Mouse (Mus musculus) forebrain, embryonic 13.5 days (tissue): ENCODE measurements around the gene Gm21883. TPM values are rescaled to one million over a fixed set of nuclear protein-coding genes. Genes with fewer than 3 reads are reported as not detected.
"Not testable (repeated sequence)": the region's sequence is repeated elsewhere in the genome, so short reads cannot be mapped to it uniquely, and the experiment has no call there.

ENCODE experiments used
- ATAC-seq: fragments of 200-750 bp; cut with Nextera tagmentation; 2 replicates; pipeline ENCODE4 v1.8.0; 2017
- H3K27ac ChIP-seq: fragments of 300-500 bp; sonication (generic); 2 replicates; pipeline ENCODE4 v1.5.1; 2015; ENCODE audit warnings: inconsistent platforms, mild to moderate bottlenecking, moderate library complexity
- H3K27me3 ChIP-seq: fragments of 300-500 bp; sonication (generic); 2 replicates; pipeline ENCODE4 v1.6.1; 2015; ENCODE audit warnings: mild to moderate bottlenecking, inconsistent platforms
- H3K36me3 ChIP-seq: fragments of 300-500 bp; sonication (generic); 2 replicates; pipeline ENCODE4 v1.6.1; 2015; ENCODE audit warnings: mild to moderate bottlenecking, inconsistent platforms; ENCODE audit not compliant: poor library complexity, severe bottlenecking
- H3K4me1 ChIP-seq: fragments of 300-500 bp; sonication (generic); 2 replicates; pipeline ENCODE4 v1.6.1; 2015; ENCODE audit warnings: inconsistent platforms
- H3K4me2 ChIP-seq: fragments of 300-500 bp; sonication (generic); 2 replicates; pipeline ENCODE4 v1.6.1; 2015; ENCODE audit warnings: inconsistent platforms, mild to moderate bottlenecking, moderate library complexity
- H3K4me3 ChIP-seq: fragments of 300-500 bp; sonication (generic); 2 replicates; pipeline ENCODE4 v1.5.1; 2015; ENCODE audit warnings: mild to moderate bottlenecking, inconsistent platforms
- H3K9ac ChIP-seq: fragments of 300-500 bp; sonication (generic); 2 replicates; pipeline ENCODE4 v1.6.1; 2015; ENCODE audit warnings: mild to moderate bottlenecking, inconsistent platforms
- H3K9me3 ChIP-seq: fragments of 300-500 bp; sonication (generic); replicated peaks from 2 replicates; pipeline ENCODE4 v1.6.1; 2016; ENCODE audit warnings: inconsistent platforms
- WGBS: fragments of 180-500 bp; shearing (Covaris S2); methylation state at CpG from one replicate; pipeline ENCODE4 v1.1.7; 2015; 5-methylcytosine and 5-hydroxymethylcytosine counted together
- polyA plus RNA-seq: library from polyadenylated mRNA; unstranded; fragments of >200 nt; fragmentation: Nextera tagmentation; extraction: Ambion mirVana; gene quantifications from 2 replicates; pipeline ENCODE4 v1.2.1, GENCODE M21; 2015

Gm21883 gene
- polyA plus RNA-seq, result not detected in 2 replicates

DNA sequence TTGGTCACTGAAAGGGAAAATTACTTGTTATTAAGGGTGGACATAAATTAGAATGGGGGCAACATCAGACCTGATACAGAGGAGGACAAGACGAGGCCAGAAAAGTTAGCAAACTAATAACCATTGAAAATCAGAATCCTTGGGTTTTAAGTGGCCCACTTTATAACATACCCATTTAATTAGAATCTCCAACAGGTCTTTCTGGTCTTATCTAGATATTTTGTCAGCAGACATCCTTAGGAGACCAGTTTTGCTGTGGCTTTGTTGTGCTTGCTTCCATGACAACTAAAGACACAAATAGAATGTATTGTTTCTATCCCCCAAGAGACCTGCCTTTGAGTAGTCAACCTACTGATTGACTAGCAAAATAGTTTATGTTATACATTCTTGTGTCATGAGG lies at the start of gene Gm21883:
Gm21883 (minus strand) TSS at position 101 of the 400 bp plus-strand sequence.
- H3K4me3 ChIP-seq, H3K4me1 ChIP-seq, H3K27me3 ChIP-seq, H3K36me3 ChIP-seq, ATAC-seq, H3K27ac ChIP-seq, H3K9me3 ChIP-seq, H3K9ac ChIP-seq, H3K4me2 ChIP-seq: not testable (repeated sequence)
- WGBS, result no CpG with 5 or more reads among the region's 1 CpGs

DNA sequence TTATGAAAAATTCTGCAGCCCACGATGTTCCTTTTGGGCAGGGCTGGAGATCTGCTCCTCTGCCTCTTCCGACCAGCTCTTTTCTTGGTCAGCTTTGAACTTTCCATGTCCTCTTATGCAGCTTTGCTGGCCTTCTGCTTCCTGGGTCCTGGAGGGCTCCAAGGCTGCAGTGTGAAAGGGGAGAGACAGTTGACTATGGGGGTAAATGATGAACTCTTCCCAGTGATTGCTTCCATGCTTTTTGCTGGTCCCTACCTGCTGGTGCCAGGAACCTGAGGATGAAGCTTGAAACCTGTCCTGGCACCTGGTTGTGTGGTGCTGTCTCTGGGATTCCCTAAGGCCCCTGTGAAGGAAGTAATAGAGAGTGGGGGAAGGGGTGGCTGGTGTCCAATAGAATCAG lies 44.7 kb upstream of the Gm21883 start, which contains the start of gene Spin2e:
Spin2e (minus strand) TSS at position 101 of the 400 bp plus-strand sequence.
- 82% methylated on average over 2 of the region's 2 CpGs for WGBS
- not testable (repeated sequence) for H3K9me3 ChIP-seq, H3K27ac ChIP-seq, H3K36me3 ChIP-seq, H3K4me1 ChIP-seq, H3K4me3 ChIP-seq, ATAC-seq, H3K4me2 ChIP-seq, H3K27me3 ChIP-seq, H3K9ac ChIP-seq

Other genes with a start within 250 kb of the Gm21883 start
- not detected in 2 replicates for gene Btbd35f26, start 237.8 kb downstream of the Gm21883 start, polyA plus RNA-seq
- gene Btbd35f19, start 190.4 kb downstream of the Gm21883 start, polyA plus RNA-seq, result not detected in 2 replicates
- not detected in 2 replicates for gene Spin2e, start 44.6 kb upstream of the Gm21883 start, polyA plus RNA-seq
- gene Btbd35f25, start 142.9 kb upstream of the Gm21883 start, polyA plus RNA-seq, result not detected in 2 replicates